Mouse (Mus musculus): ENCODE measurements around the gene Polr2i. TPM values are rescaled to one million over a fixed set of nuclear protein-coding genes. Genes with fewer than 3 reads are reported as not detected.
"Not testable (repeated sequence)": the region's sequence is repeated elsewhere in the genome, so short reads cannot be mapped to it uniquely, and the experiment has no call there.

Gene Polr2i
- polyA plus RNA-seq (2014; fragmentation: Nextera tagmentation; extraction: Ambion mirVana) = 109 and 129 TPM in 2 replicates

DNA sequence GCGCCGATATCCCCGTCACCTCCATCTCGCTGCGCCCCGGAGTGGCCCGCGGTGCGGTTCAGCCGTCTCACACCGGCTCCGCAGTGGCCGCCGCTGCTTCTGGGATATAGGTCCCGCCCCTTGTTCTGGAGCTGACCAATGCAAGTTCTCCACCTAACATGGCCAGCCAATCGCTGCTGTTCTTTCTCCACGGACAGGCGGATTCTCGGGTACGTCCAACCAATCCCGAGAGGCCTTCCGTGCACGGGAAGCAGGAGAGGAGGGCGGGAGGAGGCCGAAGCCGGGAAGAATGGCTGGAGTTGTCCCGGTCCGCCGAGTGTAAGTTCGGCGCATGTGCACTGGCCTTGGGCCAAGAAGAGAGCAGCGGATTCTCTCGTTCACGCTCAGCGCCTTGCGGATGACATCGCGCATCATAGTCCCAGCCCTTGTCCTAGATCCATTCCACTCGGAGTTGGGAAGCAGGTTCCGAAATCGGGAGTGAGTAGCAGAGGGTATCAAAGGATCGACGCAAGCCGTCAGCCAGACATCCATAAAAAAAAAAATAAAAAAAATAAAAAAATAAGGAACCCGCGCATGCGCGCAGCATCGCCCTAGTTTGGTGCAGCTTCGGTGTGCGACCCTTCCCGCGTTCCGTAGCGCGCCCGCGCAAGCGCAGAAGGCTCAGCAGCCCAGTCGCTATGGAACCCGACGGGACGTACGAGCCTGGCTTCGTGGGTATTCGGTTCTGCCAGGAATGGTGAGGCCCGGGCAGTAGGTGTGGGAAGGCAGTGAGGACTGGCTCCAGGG lies at the start of gene Polr2i, which contains the start of gene Tbcb:
Polr2i (plus strand) TSS at position 280 of the 786 bp plus-strand sequence.
Tbcb (minus strand) TSS at position 604 of the 786 bp plus-strand sequence.
- Histone ChIP-seq H3K9me3 (ENCODE audit: control insufficient read depth, low read length) (no peaks in the 10 kb centered on the region), H3K27me3 (replicated peaks; ENCODE audit: control insufficient read depth, insufficient read depth, low read length) (no peaks in the 10 kb centered on the region), H3K4me1 (replicated peaks; ENCODE audit: control insufficient read depth, insufficient read depth, low read length) (peaks cover 5% of the 10 kb centered on the region), H3K4me2 (peak within 1 kb of the TSS; percentile 68), H3K4me3 (ENCODE audit: low read depth, low read length) (peak within 1 kb of the TSS; percentile 79), H3K9ac (ENCODE audit: low read depth, low read length) (peak within 1 kb of the TSS; percentile 81), H3K36me3 (ENCODE audit: control insufficient read depth, insufficient read depth, low read length) (0 out of 2 replicates have a peak, but pooled peaks cover under 1% of the 10 kb centered on the region), H3K27ac (ENCODE audit: low read depth, low read length) (peak within 1 kb of the TSS; percentile 96)
- ATAC-seq (replicated peaks; ENCODE audit: low FRiP score) = peak; percentile 89
- peak; percentile 91 for DNase-seq (ENCODE audit: low spot score)
- WGBS = under 1% methylated on average over 67 of the region's 67 CpGs

DNA sequence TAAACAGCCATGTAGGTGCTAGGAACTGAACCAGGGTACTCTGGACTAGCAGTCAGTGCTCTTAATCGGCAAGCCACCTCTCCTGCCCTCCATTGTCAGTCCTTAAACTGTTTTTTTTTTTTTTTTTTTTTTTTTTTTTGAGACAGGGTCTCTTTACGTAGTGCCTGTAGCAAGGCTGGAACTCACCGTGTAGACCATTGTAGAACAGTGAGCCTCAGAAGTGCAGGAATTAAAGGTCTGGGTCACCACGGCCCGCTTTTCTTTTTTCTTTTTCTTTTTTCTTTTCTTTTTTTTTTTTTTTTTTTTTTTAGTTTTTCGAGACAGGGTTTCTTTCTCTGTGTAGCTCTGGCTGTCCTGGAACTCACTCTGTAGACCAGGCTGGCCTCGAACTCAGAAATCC lies 48.6 kb upstream of the Polr2i start:
- H3K27ac ChIP-seq (ENCODE audit: low read depth, low read length); DNase-seq (ENCODE audit: low spot score); ATAC-seq (replicated peaks; ENCODE audit: low FRiP score); H3K9me3 ChIP-seq (ENCODE audit: control insufficient read depth, low read length); H3K4me3 ChIP-seq (ENCODE audit: low read depth, low read length); H3K9ac ChIP-seq (ENCODE audit: low read depth, low read length); H3K27me3 ChIP-seq (replicated peaks; ENCODE audit: control insufficient read depth, insufficient read depth, low read length): not testable (repeated sequence)
- H3K4me2 ChIP-seq = peak overlapping the region; percentile 67; the same call in 1 of the 2 replicates
- peaks cover 23% of the 10 kb centered on the region for H3K36me3 ChIP-seq (ENCODE audit: control insufficient read depth, insufficient read depth, low read length)
- WGBS = 68% methylated on average over 7 of the region's 7 CpGs
- H3K4me1 ChIP-seq (replicated peaks; ENCODE audit: control insufficient read depth, insufficient read depth, low read length) = peaks cover 11% of the 10 kb centered on the region

DNA sequence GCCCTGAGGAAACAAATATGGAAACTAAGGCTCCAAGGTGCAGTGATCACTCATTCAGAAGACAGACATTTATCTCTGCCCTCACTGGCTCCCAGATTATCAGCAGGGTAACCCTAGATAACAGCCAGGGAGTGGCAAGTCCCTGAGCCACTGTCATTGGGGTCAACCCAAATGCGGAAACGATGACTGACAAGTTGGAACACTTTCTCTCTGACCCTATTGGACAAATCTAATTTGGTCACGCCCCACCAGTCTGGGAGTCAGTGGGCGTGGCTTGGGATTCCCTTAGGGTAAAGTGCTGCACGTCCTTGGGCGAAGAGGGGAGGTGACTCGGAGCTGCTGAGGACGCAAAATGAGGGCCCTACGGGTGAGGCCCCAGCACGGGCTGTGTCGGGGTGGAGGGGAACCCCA lies 47.9 kb upstream of the Polr2i start, which contains the start of gene Cox7a1:
Cox7a1 (plus strand) TSS at position 266 of the 411 bp plus-strand sequence.
- 0 out of 2 replicates have a peak within 1 kb of the TSS, but pooled peaks have one; percentile 13 for H3K27ac ChIP-seq (ENCODE audit: low read depth, low read length)
- under 1% methylated on average over 11 of the region's 11 CpGs for WGBS
- peak; percentile 89 for ATAC-seq (replicated peaks; ENCODE audit: low FRiP score)

GRCm38 (mm10) chr7:30184641-30185348 lies 47.0 kb upstream of the Polr2i start:
- Histone ChIP-seq H3K27me3 (replicated peaks; ENCODE audit: control insufficient read depth, insufficient read depth, low read length) (no peaks in the 10 kb centered on the region), H3K36me3 (ENCODE audit: control insufficient read depth, insufficient read depth, low read length) (peaks cover 29% of the 10 kb centered on the region), H3K4me3 (ENCODE audit: low read depth, low read length) (no peak overlapping the region), H3K9me3 (ENCODE audit: control insufficient read depth, low read length) (no peaks in the 10 kb centered on the region), H3K4me1 (replicated peaks; ENCODE audit: control insufficient read depth, insufficient read depth, low read length) (peaks cover 11% of the 10 kb centered on the region), H3K27ac (ENCODE audit: low read depth, low read length) (no peak overlapping the region), H3K4me2 (peak overlapping the region; percentile 67), H3K9ac (ENCODE audit: low read depth, low read length) (no peak overlapping the region)
- ATAC-seq (replicated peaks; ENCODE audit: low FRiP score) = no peak
- DNase-seq (ENCODE audit: low spot score) = no peak
- 70% methylated on average over 13 of the region's 13 CpGs for WGBS

More for the DNA sequence above, 47.9 kb upstream of the Polr2i start, which contains the start of gene Cox7a1:
- H3K4me3 ChIP-seq (ENCODE audit: low read depth, low read length) = peak within 1 kb of the TSS; percentile 38
- H3K4me2 ChIP-seq = peak within 1 kb of the TSS; percentile 67
- peak; percentile 80 for DNase-seq (ENCODE audit: low spot score)
- no peaks in the 10 kb centered on the region for H3K9me3 ChIP-seq (ENCODE audit: control insufficient read depth, low read length)
- peaks cover 11% of the 10 kb centered on the region for H3K4me1 ChIP-seq (replicated peaks; ENCODE audit: control insufficient read depth, insufficient read depth, low read length)
- no peaks in the 10 kb centered on the region for H3K27me3 ChIP-seq (replicated peaks; ENCODE audit: control insufficient read depth, insufficient read depth, low read length)
- H3K9ac ChIP-seq (ENCODE audit: low read depth, low read length) = peak within 1 kb of the TSS; percentile 26; the same call in 1 of the 2 replicates
- peaks cover 26% of the 10 kb centered on the region for H3K36me3 ChIP-seq (ENCODE audit: control insufficient read depth, insufficient read depth, low read length)

GRCm38 (mm10) chr7:30188344-30189115 lies 43.2 kb upstream of the Polr2i start:
- DNase-seq (ENCODE audit: low spot score) (no peak), ATAC-seq (replicated peaks; ENCODE audit: low FRiP score) (no peak)
- H3K27me3 ChIP-seq (replicated peaks; ENCODE audit: control insufficient read depth, insufficient read depth, low read length) = no peaks in the 10 kb centered on the region
- WGBS = 84% methylated on average over 12 of the region's 12 CpGs
- no peak overlapping the region for H3K27ac ChIP-seq (ENCODE audit: low read depth, low read length)
- H3K9me3 ChIP-seq (ENCODE audit: control insufficient read depth, low read length) = no peaks in the 10 kb centered on the region
- peaks cover 21% of the 10 kb centered on the region for H3K4me1 ChIP-seq (replicated peaks; ENCODE audit: control insufficient read depth, insufficient read depth, low read length)
- no peak overlapping the region for H3K4me3 ChIP-seq (ENCODE audit: low read depth, low read length)
- H3K36me3 ChIP-seq (ENCODE audit: control insufficient read depth, insufficient read depth, low read length) = peaks cover 39% of the 10 kb centered on the region
- H3K4me2 ChIP-seq = no peak overlapping the region
- no peak overlapping the region for H3K9ac ChIP-seq (ENCODE audit: low read depth, low read length)

DNA sequence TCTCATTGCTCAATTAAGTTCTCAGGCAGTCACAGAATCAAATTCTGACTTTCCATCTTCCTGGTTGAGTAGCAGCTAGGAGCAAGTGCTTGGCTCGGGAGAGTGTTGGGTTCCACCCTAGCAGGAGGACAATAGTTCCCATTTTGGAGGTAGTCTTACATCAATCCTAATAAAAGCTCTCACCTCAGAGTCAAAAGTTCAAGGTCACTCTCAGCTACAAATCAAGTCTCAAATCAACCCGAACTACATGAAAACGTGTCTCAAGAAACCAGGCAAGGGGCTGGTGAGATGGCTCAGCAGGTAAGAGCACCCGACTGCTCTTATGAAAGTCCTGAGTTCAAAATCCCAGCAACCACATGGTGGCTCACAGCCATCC lies 42.6 kb upstream of the Polr2i start:
- no peaks in the 10 kb centered on the region for H3K27me3 ChIP-seq (replicated peaks; ENCODE audit: control insufficient read depth, insufficient read depth, low read length)
- H3K36me3 ChIP-seq (ENCODE audit: control insufficient read depth, insufficient read depth, low read length) = peaks cover 39% of the 10 kb centered on the region
- H3K4me2 ChIP-seq = no peak overlapping the region
- WGBS = 81% methylated on average over 4 of the region's 4 CpGs
- no peak for ATAC-seq (replicated peaks; ENCODE audit: low FRiP score)
- H3K9ac ChIP-seq (ENCODE audit: low read depth, low read length) = no peak overlapping the region
- H3K9me3 ChIP-seq (ENCODE audit: control insufficient read depth, low read length) = no peaks in the 10 kb centered on the region
- DNase-seq (ENCODE audit: low spot score) = no peak
- no peak overlapping the region for H3K27ac ChIP-seq (ENCODE audit: low read depth, low read length)
- H3K4me3 ChIP-seq (ENCODE audit: low read depth, low read length) = no peak overlapping the region
- H3K4me1 ChIP-seq (replicated peaks; ENCODE audit: control insufficient read depth, insufficient read depth, low read length) = peaks cover 17% of the 10 kb centered on the region

DNA sequence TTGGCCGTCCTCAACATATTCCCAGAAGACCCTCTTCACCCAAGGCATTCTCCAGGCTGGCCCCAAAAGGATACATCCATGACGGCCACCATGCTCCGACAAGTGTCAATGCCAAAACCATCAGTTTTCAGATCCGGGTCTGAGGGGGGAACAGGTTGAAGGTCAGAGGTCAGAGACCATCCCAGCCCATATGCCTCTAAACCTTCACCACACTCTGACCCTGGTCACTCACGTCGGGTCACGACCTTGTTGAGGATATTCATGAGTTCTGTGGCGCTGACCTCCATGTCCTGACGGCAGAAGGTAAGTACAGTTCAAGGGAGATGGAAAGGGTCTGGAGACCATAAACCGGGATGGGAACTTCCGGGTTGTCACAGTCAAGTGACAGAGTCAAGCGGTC lies 39.7 kb upstream of the Polr2i start:
- peaks cover 30% of the 10 kb centered on the region for H3K36me3 ChIP-seq (ENCODE audit: control insufficient read depth, insufficient read depth, low read length)
- H3K9ac ChIP-seq (ENCODE audit: low read depth, low read length) = no peak overlapping the region
- no peaks in the 10 kb centered on the region for H3K27me3 ChIP-seq (replicated peaks; ENCODE audit: control insufficient read depth, insufficient read depth, low read length)
- H3K4me1 ChIP-seq (replicated peaks; ENCODE audit: control insufficient read depth, insufficient read depth, low read length) = peaks cover 10% of the 10 kb centered on the region
- H3K4me2 ChIP-seq = no peak overlapping the region
- H3K9me3 ChIP-seq (ENCODE audit: control insufficient read depth, low read length) = no peaks in the 10 kb centered on the region
- H3K4me3 ChIP-seq (ENCODE audit: low read depth, low read length) = no peak overlapping the region
- no peak for ATAC-seq (replicated peaks; ENCODE audit: low FRiP score)
- 87% methylated on average over 12 of the region's 12 CpGs for WGBS
- no peak overlapping the region for H3K27ac ChIP-seq (ENCODE audit: low read depth, low read length)
- no peak for DNase-seq (ENCODE audit: low spot score)

- WGBS = 51% methylated on average over 9 of the region's 9 CpGs
- peak overlapping the region; percentile 36; the same call in 1 of the 2 replicates for H3K27ac ChIP-seq (ENCODE audit: low read depth, low read length)
These were observed 38.7 kb upstream of the Polr2i start for GRCm38 (mm10) chr7:30193013-30193412.

More at GRCm38 (mm10) chr7:30193013-30193412, 38.7 kb upstream of the Polr2i start:
- Histone ChIP-seq H3K4me2 (peak overlapping the region; percentile 84), H3K9ac (ENCODE audit: low read depth, low read length) (peak overlapping the region; percentile 77; the same call in 1 of the 2 replicates), H3K4me1 (replicated peaks; ENCODE audit: control insufficient read depth, insufficient read depth, low read length) (peaks cover 10% of the 10 kb centered on the region), H3K27me3 (replicated peaks; ENCODE audit: control insufficient read depth, insufficient read depth, low read length) (no peaks in the 10 kb centered on the region), H3K4me3 (ENCODE audit: low read depth, low read length) (peak overlapping the region; percentile 64), H3K36me3 (ENCODE audit: control insufficient read depth, insufficient read depth, low read length) (peaks cover 22% of the 10 kb centered on the region), H3K9me3 (ENCODE audit: control insufficient read depth, low read length) (no peaks in the 10 kb centered on the region)
- DNase-seq (ENCODE audit: low spot score) (no peak), ATAC-seq (replicated peaks; ENCODE audit: low FRiP score) (no peak)

Data from liver, embryonic 11.5 days (tissue).